Mouse (Mus musculus): ENCODE data around the gene Trp53bp2. TPM values are rescaled to one million over a fixed set of nuclear protein-coding genes. Genes with fewer than 3 reads are reported as not detected.

Gene Trp53bp2
- polyA plus RNA-seq (2015; fragmentation: Nextera tagmentation; extraction: Ambion mirVana), result 26.2 and 30.0 TPM in 2 replicates

- H3K4me2 ChIP-seq (replicated peaks; ENCODE audit: low read depth, low read length), result peak within 1 kb of the TSS; percentile 74
- WGBS, result 0% methylated on average over 56 of the region's 71 CpGs
- peak; percentile 98 for ATAC-seq (ENCODE audit: low FRiP score, low TSS enrichment)
- H3K27me3 ChIP-seq (ENCODE audit: insufficient read depth, low read length), result no peaks in the 10 kb centered on the region
- H3K4me3 ChIP-seq (ENCODE audit: low read length), result peak within 1 kb of the TSS; percentile 91
- no peaks in the 10 kb centered on the region for H3K9me3 ChIP-seq (ENCODE audit: low read length)
- no peaks in the 10 kb centered on the region for H3K36me3 ChIP-seq (ENCODE audit: insufficient read depth, low read length)
- H3K9ac ChIP-seq (replicated peaks; ENCODE audit: low read length), result peak within 1 kb of the TSS; percentile 97
- H3K27ac ChIP-seq (ENCODE audit: low read length), result peak within 1 kb of the TSS; percentile 96
- peaks cover 27% of the 10 kb centered on the region for H3K4me1 ChIP-seq (ENCODE audit: insufficient read depth, low read length)
Measured at GRCm38 (mm10) chr1:182408684-182409327, at the start of gene Trp53bp2. Gene Trp53bp2, plus strand, starts transcription at chr1:182409172.

DNA sequence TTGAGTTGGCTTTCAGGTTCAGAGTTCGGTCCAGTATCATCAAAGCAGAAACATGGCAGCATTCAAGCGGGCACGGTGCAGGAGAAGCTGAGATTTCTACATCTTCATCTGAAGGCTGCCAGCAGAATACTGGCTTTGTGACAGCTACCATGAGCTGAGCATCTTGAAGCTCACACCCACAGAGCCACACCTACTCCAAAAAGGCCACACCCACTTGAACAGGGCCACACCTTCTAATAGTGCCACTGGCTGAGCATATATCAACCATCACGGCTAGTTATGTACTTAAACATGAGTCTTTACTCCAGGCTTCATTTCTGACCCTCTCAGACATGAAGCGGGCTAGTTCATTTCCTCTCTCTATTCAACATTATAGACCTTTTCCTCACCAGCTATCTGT, 46.3 kb upstream of the Trp53bp2 start:
- H3K27ac ChIP-seq (ENCODE audit: low read length), result no peak overlapping the region
- H3K9ac ChIP-seq (replicated peaks; ENCODE audit: low read length), result no peak overlapping the region
- H3K9me3 ChIP-seq (ENCODE audit: low read length), result no peaks in the 10 kb centered on the region
- H3K27me3 ChIP-seq (ENCODE audit: insufficient read depth, low read length), result no peaks in the 10 kb centered on the region
- H3K36me3 ChIP-seq (ENCODE audit: insufficient read depth, low read length), result no peaks in the 10 kb centered on the region
- H3K4me2 ChIP-seq (replicated peaks; ENCODE audit: low read depth, low read length), result no peak overlapping the region
- H3K4me1 ChIP-seq (ENCODE audit: insufficient read depth, low read length), result 0 out of 2 replicates have a peak, but pooled peaks cover 4% of the 10 kb centered on the region
- ATAC-seq (ENCODE audit: low FRiP score, low TSS enrichment), result no peak
- 82% methylated on average over 5 of the region's 5 CpGs for WGBS
- H3K4me3 ChIP-seq (ENCODE audit: low read length), result no peak overlapping the region

DNA sequence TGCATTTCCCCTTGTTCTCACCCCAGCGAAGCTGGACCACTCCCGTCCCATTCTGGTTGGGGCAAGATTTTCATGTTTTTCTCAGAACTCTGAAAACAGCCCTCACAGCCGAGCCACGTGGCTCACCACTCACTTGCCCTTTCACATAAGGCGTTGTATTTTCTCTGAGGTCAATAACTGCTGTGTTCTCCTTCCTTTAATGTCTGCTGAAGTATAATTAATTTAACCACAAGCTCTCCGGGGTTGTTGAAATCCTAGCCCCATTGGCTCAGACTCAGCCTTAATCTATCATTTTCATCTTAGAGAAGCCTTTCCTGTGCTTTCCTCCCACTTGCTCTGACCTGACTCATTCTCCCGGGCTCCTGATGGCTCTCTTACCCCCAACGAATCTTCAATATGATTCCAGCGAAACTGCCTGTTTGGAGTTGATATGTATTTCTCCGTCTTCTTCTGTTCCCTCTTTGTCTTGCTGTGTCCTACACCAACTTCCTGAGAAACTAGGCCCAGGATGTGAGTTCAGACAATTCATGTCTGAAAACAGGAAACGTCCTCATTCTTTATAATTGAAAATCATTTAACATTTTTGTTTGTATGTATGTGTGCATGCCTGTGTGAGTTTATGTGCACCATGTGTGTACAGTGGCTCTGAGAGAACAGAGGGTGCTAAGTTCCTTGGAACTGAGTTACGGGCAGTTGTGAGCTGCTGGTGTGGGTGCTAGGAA, 45.1 kb upstream of the Trp53bp2 start:
- Histone ChIP-seq H3K4me2 (replicated peaks; ENCODE audit: low read depth, low read length) (no peak overlapping the region), H3K4me3 (ENCODE audit: low read length) (no peak overlapping the region), H3K4me1 (ENCODE audit: insufficient read depth, low read length) (peaks cover 9% of the 10 kb centered on the region), H3K36me3 (ENCODE audit: insufficient read depth, low read length) (no peaks in the 10 kb centered on the region), H3K9me3 (ENCODE audit: low read length) (no peaks in the 10 kb centered on the region), H3K27ac (ENCODE audit: low read length) (peak overlapping the region; percentile 2; the same call in 1 of the 2 replicates), H3K9ac (replicated peaks; ENCODE audit: low read length) (no peak overlapping the region), H3K27me3 (ENCODE audit: insufficient read depth, low read length) (no peaks in the 10 kb centered on the region)
- WGBS, result 25% methylated on average over 12 of the region's 12 CpGs
- peak; percentile 46; the same call in 1 of the 2 replicates for ATAC-seq (ENCODE audit: low FRiP score, low TSS enrichment)

DNA sequence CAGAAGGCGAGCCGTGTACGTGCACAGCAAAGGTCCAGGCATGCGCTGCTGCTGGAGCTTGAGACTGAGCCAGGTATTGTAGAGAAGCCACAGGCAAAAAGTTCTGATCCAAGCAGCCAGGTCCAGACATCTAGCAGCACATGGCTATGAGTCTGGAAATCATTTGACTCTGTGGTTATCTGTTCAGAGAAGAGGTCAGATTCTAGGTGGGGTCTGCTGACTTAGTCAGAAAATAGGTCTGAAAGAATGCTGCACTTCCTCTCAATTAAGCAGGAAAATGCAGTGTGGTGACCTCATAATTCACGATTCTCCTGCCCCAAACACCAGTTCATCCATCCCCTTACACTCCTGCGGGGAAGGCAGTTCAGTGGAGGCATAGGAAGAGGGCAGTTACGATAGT, 40.7 kb upstream of the Trp53bp2 start:
- H3K27me3 ChIP-seq (ENCODE audit: insufficient read depth, low read length), result no peaks in the 10 kb centered on the region
- WGBS, result 55% methylated on average over 7 of the region's 7 CpGs
- no peaks in the 10 kb centered on the region for H3K36me3 ChIP-seq (ENCODE audit: insufficient read depth, low read length)
- H3K9ac ChIP-seq (replicated peaks; ENCODE audit: low read length), result no peak overlapping the region
- no peak overlapping the region for H3K27ac ChIP-seq (ENCODE audit: low read length)
- peaks cover 12% of the 10 kb centered on the region for H3K4me1 ChIP-seq (ENCODE audit: insufficient read depth, low read length)
- ATAC-seq (ENCODE audit: low FRiP score, low TSS enrichment), result 0 out of 2 replicates have a peak, but pooled peaks have one; percentile 23
- no peak overlapping the region for H3K4me3 ChIP-seq (ENCODE audit: low read length)
- 0 out of 2 replicates have a peak overlapping the region, but pooled peaks have one; percentile 10 for H3K4me2 ChIP-seq (replicated peaks; ENCODE audit: low read depth, low read length)
- H3K9me3 ChIP-seq (ENCODE audit: low read length), result no peaks in the 10 kb centered on the region

DNA sequence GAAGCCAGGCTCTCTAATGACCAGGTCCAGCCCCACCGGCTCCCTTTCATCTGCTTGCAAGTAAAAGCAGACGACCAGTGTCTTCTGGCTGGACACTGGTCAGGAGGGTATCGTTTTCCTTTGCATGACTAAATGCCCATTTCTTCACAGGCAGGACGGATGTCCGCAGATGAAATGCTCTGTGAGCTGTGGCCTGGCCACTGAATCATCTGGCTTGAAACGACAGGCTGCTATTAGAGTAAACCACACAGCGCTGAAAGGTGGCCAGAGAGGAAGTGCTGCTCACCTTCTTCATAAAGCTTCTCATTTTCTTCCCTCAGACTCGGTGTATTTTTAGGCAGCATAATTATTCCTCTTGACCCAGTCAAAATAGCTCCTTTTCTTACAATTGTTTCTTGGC, 40.2 kb upstream of the Trp53bp2 start:
- Histone ChIP-seq H3K4me2 (replicated peaks; ENCODE audit: low read depth, low read length) (0 out of 2 replicates have a peak overlapping the region, but pooled peaks have one; percentile 10), H3K27ac (ENCODE audit: low read length) (0 out of 2 replicates have a peak overlapping the region, but pooled peaks have one; percentile 15), H3K9ac (replicated peaks; ENCODE audit: low read length) (no peak overlapping the region), H3K4me3 (ENCODE audit: low read length) (no peak overlapping the region), H3K36me3 (ENCODE audit: insufficient read depth, low read length) (no peaks in the 10 kb centered on the region), H3K27me3 (ENCODE audit: insufficient read depth, low read length) (no peaks in the 10 kb centered on the region), H3K9me3 (ENCODE audit: low read length) (no peaks in the 10 kb centered on the region), H3K4me1 (ENCODE audit: insufficient read depth, low read length) (peaks cover 8% of the 10 kb centered on the region)
- 18% methylated on average over 8 of the region's 8 CpGs for WGBS
- 0 out of 2 replicates have a peak, but pooled peaks have one; percentile 9 for ATAC-seq (ENCODE audit: low FRiP score, low TSS enrichment)

GRCm38 (mm10) chr1:182369435-182369834, 39.5 kb upstream of the Trp53bp2 start:
- Histone ChIP-seq H3K9me3 (ENCODE audit: low read length) (no peaks in the 10 kb centered on the region), H3K9ac (replicated peaks; ENCODE audit: low read length) (no peak overlapping the region), H3K4me3 (ENCODE audit: low read length) (no peak overlapping the region), H3K27me3 (ENCODE audit: insufficient read depth, low read length) (no peaks in the 10 kb centered on the region), H3K36me3 (ENCODE audit: insufficient read depth, low read length) (no peaks in the 10 kb centered on the region), H3K27ac (ENCODE audit: low read length) (no peak overlapping the region), H3K4me1 (ENCODE audit: insufficient read depth, low read length) (peaks cover 8% of the 10 kb centered on the region), H3K4me2 (replicated peaks; ENCODE audit: low read depth, low read length) (no peak overlapping the region)
- 62% methylated on average over 4 of the region's 4 CpGs for WGBS
- no peak for ATAC-seq (ENCODE audit: low FRiP score, low TSS enrichment)

DNA sequence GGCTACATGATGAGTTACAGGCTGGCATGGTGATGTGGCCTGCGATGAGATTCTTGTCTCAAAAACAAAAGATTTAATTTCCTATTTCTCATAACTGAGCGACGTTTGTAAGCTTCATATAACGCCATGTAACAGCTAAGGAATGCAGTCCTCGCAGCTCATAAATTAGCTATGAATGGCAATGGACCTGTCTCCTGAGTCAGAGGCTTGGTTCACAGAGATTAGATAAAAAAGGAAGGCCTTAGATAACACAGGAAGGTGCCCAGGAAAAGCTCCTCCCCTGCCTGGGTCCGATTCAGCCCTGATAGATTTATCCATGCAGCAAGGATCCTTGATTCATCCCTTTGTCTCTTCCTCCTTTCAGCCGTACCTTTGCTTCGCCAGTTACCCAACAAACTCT, 37.1 kb upstream of the Trp53bp2 start:
- no peaks in the 10 kb centered on the region for H3K27me3 ChIP-seq (ENCODE audit: insufficient read depth, low read length)
- H3K4me3 ChIP-seq (ENCODE audit: low read length), result no peak overlapping the region
- WGBS, result 66% methylated on average over 8 of the region's 8 CpGs
- no peaks in the 10 kb centered on the region for H3K36me3 ChIP-seq (ENCODE audit: insufficient read depth, low read length)
- no peak overlapping the region for H3K9ac ChIP-seq (replicated peaks; ENCODE audit: low read length)
- H3K4me2 ChIP-seq (replicated peaks; ENCODE audit: low read depth, low read length), result no peak overlapping the region
- H3K4me1 ChIP-seq (ENCODE audit: insufficient read depth, low read length), result peaks cover 8% of the 10 kb centered on the region
- no peaks in the 10 kb centered on the region for H3K9me3 ChIP-seq (ENCODE audit: low read length)
- no peak for ATAC-seq (ENCODE audit: low FRiP score, low TSS enrichment)
- no peak overlapping the region for H3K27ac ChIP-seq (ENCODE audit: low read length)

DNA sequence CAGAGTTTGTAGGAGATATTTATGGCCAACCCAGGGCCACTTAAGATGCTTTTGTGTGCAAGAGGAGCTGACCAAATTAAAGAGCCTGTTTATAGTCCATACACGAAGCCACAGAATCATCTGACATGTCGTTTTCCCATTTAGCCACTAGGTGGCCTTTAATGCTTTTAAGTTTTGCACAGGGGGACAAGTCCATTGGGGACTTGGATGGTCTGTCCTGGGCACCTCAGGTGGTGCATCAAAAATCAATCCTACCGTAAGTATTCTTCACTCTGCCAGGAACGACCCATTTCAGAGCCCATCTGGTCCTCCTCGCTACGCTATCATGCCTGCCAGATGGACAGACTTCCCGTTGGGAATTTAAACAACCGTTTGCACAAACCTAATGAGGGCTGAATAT, 32.8 kb upstream of the Trp53bp2 start:
- no peaks in the 10 kb centered on the region for H3K9me3 ChIP-seq (ENCODE audit: low read length)
- no peaks in the 10 kb centered on the region for H3K36me3 ChIP-seq (ENCODE audit: insufficient read depth, low read length)
- no peak overlapping the region for H3K9ac ChIP-seq (replicated peaks; ENCODE audit: low read length)
- no peak overlapping the region for H3K4me2 ChIP-seq (replicated peaks; ENCODE audit: low read depth, low read length)
- H3K27me3 ChIP-seq (ENCODE audit: insufficient read depth, low read length), result no peaks in the 10 kb centered on the region
- no peaks in the 10 kb centered on the region for H3K4me1 ChIP-seq (ENCODE audit: insufficient read depth, low read length)
- no peak overlapping the region for H3K4me3 ChIP-seq (ENCODE audit: low read length)
- H3K27ac ChIP-seq (ENCODE audit: low read length), result no peak overlapping the region
- WGBS, result 30% methylated on average over 8 of the region's 8 CpGs
- ATAC-seq (ENCODE audit: low FRiP score, low TSS enrichment), result peak; percentile 51; the same call in 1 of the 2 replicates

GRCm38 (mm10) chr1:182376826-182377225, 32.1 kb upstream of the Trp53bp2 start:
- Histone ChIP-seq H3K27ac (ENCODE audit: low read length) (no peak overlapping the region), H3K9me3 (ENCODE audit: low read length) (no peaks in the 10 kb centered on the region), H3K9ac (replicated peaks; ENCODE audit: low read length) (no peak overlapping the region), H3K4me3 (ENCODE audit: low read length) (no peak overlapping the region), H3K4me1 (ENCODE audit: insufficient read depth, low read length) (no peaks in the 10 kb centered on the region), H3K4me2 (replicated peaks; ENCODE audit: low read depth, low read length) (no peak overlapping the region), H3K27me3 (ENCODE audit: insufficient read depth, low read length) (no peaks in the 10 kb centered on the region), H3K36me3 (ENCODE audit: insufficient read depth, low read length) (no peaks in the 10 kb centered on the region)
- ATAC-seq (ENCODE audit: low FRiP score, low TSS enrichment), result no peak
- 92% methylated on average over 7 of the region's 7 CpGs for WGBS

- H3K4me2 ChIP-seq (replicated peaks; ENCODE audit: low read depth, low read length), result no peak overlapping the region
- no peaks in the 10 kb centered on the region for H3K36me3 ChIP-seq (ENCODE audit: insufficient read depth, low read length)
- no peaks in the 10 kb centered on the region for H3K27me3 ChIP-seq (ENCODE audit: insufficient read depth, low read length)
- no peak overlapping the region for H3K9ac ChIP-seq (replicated peaks; ENCODE audit: low read length)
- no peaks in the 10 kb centered on the region for H3K9me3 ChIP-seq (ENCODE audit: low read length)
- WGBS, result 85% methylated on average over 6 of the region's 6 CpGs
- no peak overlapping the region for H3K27ac ChIP-seq (ENCODE audit: low read length)
- no peak overlapping the region for H3K4me3 ChIP-seq (ENCODE audit: low read length)
- no peak for ATAC-seq (ENCODE audit: low FRiP score, low TSS enrichment)
- H3K4me1 ChIP-seq (ENCODE audit: insufficient read depth, low read length), result no peaks in the 10 kb centered on the region
Measured at GRCm38 (mm10) chr1:182377519-182377918, 31.5 kb upstream of the Trp53bp2 start.

Measured in kidney, embryonic 16.5 days (tissue).